Mouse (Mus musculus): ENCODE measurements around the gene Mb21d2. TPM values are rescaled to one million over a fixed set of nuclear protein-coding genes. Genes with fewer than 3 reads are reported as not detected.

Mb21d2 gene
- total RNA-seq, 4 experiments from 2014 or later, result 12.4 to 17.8 (median 14.6) TPM

Other genes starting within 250 kb of the Mb21d2 start
- gene Fgf12, start 176.6 kb downstream of the Mb21d2 start, total RNA-seq (2022), result 1 to 10 TPM; 1.8 to 4.0 (median 3.6) TPM

All from adrenal gland, adult 8-10 months (tissue).